Mouse (Mus musculus): ENCODE data around the gene Ice1.

Gene Ice1

DNA sequence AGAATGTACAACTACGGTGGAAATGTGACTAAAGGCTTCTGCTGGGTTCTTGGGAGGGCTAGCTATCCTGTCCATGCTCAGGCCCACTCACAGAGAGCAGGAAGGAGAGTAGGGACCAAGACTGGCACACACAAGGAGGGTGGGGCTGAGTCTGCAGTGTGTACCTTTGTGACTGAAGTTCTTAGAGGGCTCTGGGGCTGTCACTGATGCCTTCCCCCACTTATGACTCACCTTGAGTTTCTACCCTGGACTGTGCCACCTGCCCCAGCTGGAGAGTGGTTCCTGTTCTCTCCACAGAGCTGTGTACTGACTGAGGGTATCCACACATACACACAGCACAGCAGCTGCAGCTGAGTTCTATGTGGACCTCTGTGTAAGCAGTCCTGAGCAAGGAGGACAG, 63.2 kb downstream of the Ice1 start:
- DNase-seq (ENCODE audit: low read depth, low spot score) = no peak

- no peak for DNase-seq (ENCODE audit: low read depth, low spot score)
Observed at GRCm38 (mm10) chr13:70567889-70568288, 69.5 kb downstream of the Ice1 start.

- DNase-seq (ENCODE audit: low read depth, low spot score) = no peak
Observed at GRCm38 (mm10) chr13:70553456-70553855, 84.0 kb downstream of the Ice1 start.

DNA sequence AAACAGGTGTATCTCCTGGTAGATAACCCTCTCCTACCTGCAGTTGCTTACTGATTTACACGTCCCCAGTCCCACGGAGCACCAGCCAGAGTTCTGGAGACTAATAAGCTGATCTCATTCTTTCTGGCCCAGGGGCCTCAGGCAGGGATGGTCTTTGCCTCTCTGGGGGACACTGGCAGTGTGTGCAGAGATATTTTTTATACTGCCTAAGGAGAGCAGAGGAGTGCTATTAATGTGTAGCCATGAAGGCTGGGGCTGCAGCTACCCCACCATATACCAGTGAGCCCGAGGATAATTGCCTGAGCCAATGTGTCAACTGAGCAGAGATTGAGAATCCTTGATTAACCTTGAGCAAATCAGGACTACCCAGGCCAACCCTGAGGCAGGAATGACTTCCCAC, 90.0 kb downstream of the Ice1 start:
- DNase-seq (ENCODE audit: low read depth, low spot score) = no peak

- no peak for DNase-seq (ENCODE audit: low read depth, low spot score)
Observed at GRCm38 (mm10) chr13:70545261-70545660, 92.2 kb downstream of the Ice1 start.

GRCm38 (mm10) chr13:70539842-70540241, 97.6 kb downstream of the Ice1 start:
- DNase-seq (ENCODE audit: low read depth, low spot score) = no peak

DNA sequence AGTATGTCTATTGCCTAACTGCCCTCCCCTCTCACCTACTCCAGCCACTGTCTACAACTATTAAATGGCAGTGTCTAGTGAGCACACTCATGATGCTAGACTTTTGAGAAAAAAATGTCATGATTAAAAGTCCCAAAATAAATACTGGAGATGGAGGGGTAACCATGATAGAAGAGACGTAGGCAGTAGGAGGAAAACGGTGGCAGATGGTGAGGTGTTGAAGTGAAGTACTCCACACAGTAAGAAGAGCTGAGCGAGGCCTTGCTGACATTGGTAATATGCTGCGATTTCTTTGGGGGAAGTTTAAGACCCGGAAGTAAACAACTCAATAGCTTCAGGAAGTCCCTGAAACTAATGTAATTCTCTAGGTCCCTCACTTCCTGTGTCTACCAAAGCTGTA, 104.0 kb downstream of the Ice1 start:
- DNase-seq (ENCODE audit: low read depth, low spot score) = no peak

DNA sequence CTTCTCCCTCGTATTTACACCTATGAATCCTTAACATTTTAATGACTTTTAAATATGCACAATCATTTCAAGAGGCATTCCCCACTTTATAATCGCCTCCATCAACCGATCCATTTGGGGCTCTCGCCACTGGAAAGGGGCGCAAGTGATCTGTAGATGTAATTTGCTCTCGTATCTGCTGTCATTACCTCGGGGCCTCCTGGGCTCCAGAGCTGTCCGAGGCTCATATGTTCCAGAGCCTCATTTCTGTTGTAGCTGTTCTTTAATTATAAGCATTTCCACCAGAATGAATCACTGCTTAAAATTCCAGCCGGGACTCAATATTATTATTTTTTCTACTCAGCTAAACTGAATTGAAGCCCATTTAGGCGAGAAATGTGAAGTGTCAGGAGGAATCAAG, 104.7 kb downstream of the Ice1 start:
- DNase-seq (ENCODE audit: low read depth, low spot score) = no peak

GRCm38 (mm10) chr13:70517651-70518050, 119.8 kb downstream of the Ice1 start:
- DNase-seq (ENCODE audit: low read depth, low spot score) = no peak

GRCm38 (mm10) chr13:70515004-70515403, 122.4 kb downstream of the Ice1 start:
- no peak for DNase-seq (ENCODE audit: low read depth, low spot score)

GRCm38 (mm10) chr13:70510199-70510598, 127.2 kb downstream of the Ice1 start:
- no peak for DNase-seq (ENCODE audit: low read depth, low spot score)

DNA sequence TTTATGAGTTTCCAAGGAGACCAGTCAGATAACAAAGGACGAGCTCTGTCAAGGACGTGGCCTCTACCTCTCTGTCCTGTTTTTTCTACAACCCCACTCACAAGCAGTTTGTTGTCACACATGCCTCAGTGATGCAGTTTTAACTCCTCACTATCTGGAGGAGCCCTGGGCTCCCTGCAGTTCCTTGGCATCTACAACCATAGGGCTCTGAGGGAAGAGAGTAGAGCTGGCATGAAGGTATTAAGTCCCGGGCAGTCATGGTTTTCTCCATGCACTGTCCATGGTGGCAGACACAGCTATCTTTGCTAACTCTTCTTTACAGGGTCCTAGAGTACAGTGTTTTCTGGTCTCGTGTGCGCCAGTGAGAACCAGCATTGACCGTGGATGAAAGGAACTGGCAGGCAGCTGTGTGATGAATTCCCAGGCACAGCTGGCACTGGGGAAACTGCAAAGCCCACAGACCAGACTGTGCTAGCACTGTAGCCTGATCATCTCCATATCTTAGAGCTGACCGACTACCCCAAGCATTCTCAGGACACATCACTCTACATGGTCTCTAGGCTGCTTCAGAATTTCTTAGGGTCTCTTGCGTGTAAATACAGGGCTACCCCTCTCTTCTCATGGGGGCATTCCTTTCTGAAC, 127.9 kb downstream of the Ice1 start:
- DNase-seq (ENCODE audit: low read depth, low spot score) = no peak

DNA sequence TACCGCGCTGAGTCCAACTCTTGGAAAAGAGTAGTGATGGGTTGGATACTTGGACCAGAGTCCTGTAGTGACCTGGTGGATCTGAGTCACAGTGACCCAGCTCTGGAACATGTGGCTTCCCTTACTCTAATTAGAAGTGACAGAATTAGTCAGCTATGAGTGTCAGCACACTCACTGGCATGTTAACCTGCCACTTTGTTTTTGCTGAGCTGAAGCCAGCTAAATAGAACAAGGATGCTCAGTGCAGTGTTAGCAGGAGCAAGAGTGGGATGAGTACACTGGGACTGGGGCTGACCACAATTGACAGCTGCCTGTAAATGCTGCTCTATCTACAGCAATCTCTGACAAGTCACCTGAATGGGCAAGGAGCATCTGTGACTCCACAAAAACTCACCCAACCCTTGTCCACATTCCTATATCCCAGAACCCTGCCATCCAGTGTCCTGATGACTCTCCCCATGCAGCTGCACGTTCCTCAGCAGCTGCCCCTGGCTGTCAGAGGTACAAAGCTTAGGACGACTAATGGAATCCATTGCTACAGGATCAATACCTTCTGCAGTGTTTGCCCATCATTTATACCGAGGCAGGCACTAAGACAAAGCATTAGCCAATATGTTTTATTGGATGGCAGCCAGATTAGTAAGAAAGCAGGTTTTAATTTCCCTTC, 128.6 kb downstream of the Ice1 start:
- DNase-seq (ENCODE audit: low read depth, low spot score) = no peak
